Mouse (Mus musculus): Measurements from ENCODE around the gene Eif4a2. TPM values are rescaled to one million over a fixed set of nuclear protein-coding genes. Genes with fewer than 3 reads are reported as not detected.

Gene Eif4a2
- total RNA-seq, 2 experiments from 2014 or later = 884 to 895 TPM

GRCm38 (mm10) chr16:23127673-23128375 is 20.6 kb downstream of the Eif4a2 start, which contains the start of gene Rfc4:
Gene Rfc4 (minus strand): TSS chr16:23127737.
- intact Hi-C loops (cut with DNase I) = loop anchor here (1.0 kb wide), 1 partner anchor 21 kb away; the partner anchor contains the start of gene Eif4a2
- DNase-seq (ENCODE audit: low spot score in 2 of 2) = peak; percentile 94 to 95

- intact Hi-C loops (cut with DNase I) = loop anchor here (5.0 kb wide), 1 partner anchor 563 kb away; no protein-coding TSS in a partner anchor
These were observed 23.1 kb downstream of the Eif4a2 start for GRCm38 (mm10) chr16:23130303-23130702.

GRCm38 (mm10) chr16:23132336-23132735 is 25.1 kb downstream of the Eif4a2 start:
- no peak for DNase-seq (ENCODE audit: low spot score in 2 of 2)
- intact Hi-C loops (cut with DNase I) = loop anchor here (5.0 kb wide), 1 partner anchor 565 kb away; no protein-coding TSS in a partner anchor

More at GRCm38 (mm10) chr16:23130303-23130702, 23.1 kb downstream of the Eif4a2 start:
- DNase-seq (ENCODE audit: low spot score in 2 of 2) = no peak

- intact Hi-C loops (cut with DNase I) = loop anchor here (1.0 to 2.0 kb wide), 2 partner anchors 47 to 259 kb away; no protein-coding TSS in a partner anchor
- DNase-seq (ENCODE audit: low spot score in 2 of 2) = peak in 1 of 2 experiments; percentile 31
These were observed 28.3 kb downstream of the Eif4a2 start for GRCm38 (mm10) chr16:23135421-23136149.

- DNase-seq (ENCODE audit: low spot score in 2 of 2) = no peak
- intact Hi-C loops (cut with DNase I) = no loop called here
These were observed 29.2 kb downstream of the Eif4a2 start for GRCm38 (mm10) chr16:23136406-23136970.

- intact Hi-C loops (cut with DNase I) = no loop called here
- no peak for DNase-seq (ENCODE audit: low spot score in 2 of 2)
These were observed 33.7 kb downstream of the Eif4a2 start for GRCm38 (mm10) chr16:23140911-23141310.

- intact Hi-C loops (cut with DNase I) = no loop called here
- DNase-seq (ENCODE audit: low spot score in 2 of 2) = no peak
These were observed 37.1 kb downstream of the Eif4a2 start for GRCm38 (mm10) chr16:23144326-23144725.

- no peak for DNase-seq (ENCODE audit: low spot score in 2 of 2)
These were observed 38.0 kb downstream of the Eif4a2 start for GRCm38 (mm10) chr16:23145211-23145610.

GRCm38 (mm10) chr16:23146280-23146679 is 39.0 kb downstream of the Eif4a2 start, which contains the start of gene Adipoq:
Gene Adipoq (plus strand): TSS chr16:23146536.
- intact Hi-C loops (cut with DNase I) = no loop called here
- DNase-seq (ENCODE audit: low spot score in 2 of 2) = no peak

More at GRCm38 (mm10) chr16:23145211-23145610, 38.0 kb downstream of the Eif4a2 start:
- intact Hi-C loops (cut with DNase I) = no loop called here

GRCm38 (mm10) chr16:23148936-23149335 is 41.7 kb downstream of the Eif4a2 start:
- intact Hi-C loops (cut with DNase I) = no loop called here
- no peak for DNase-seq (ENCODE audit: low spot score in 2 of 2)

- intact Hi-C loops (cut with DNase I) = no loop called here
- no peak for DNase-seq (ENCODE audit: low spot score in 2 of 2)
These were observed 42.2 kb downstream of the Eif4a2 start for GRCm38 (mm10) chr16:23149396-23149795.

GRCm38 (mm10) chr16:23151423-23151822 is 44.2 kb downstream of the Eif4a2 start:
- DNase-seq (ENCODE audit: low spot score in 2 of 2) = peak; percentile 42 to 70
- intact Hi-C loops (cut with DNase I) = loop anchor here (1.0 to 5.0 kb wide), 3 partner anchors 73 to 801 kb away; partner anchors contain the start of gene St6gal1

- no peak for DNase-seq (ENCODE audit: low spot score in 2 of 2)
- intact Hi-C loops (cut with DNase I) = loop anchor here (5.0 kb wide), 1 partner anchor 798 kb away; no protein-coding TSS in a partner anchor
These were observed 47.0 kb downstream of the Eif4a2 start for GRCm38 (mm10) chr16:23154261-23154660.

- intact Hi-C loops (cut with DNase I) = no loop called here
- DNase-seq (ENCODE audit: low spot score in 2 of 2) = no peak
These were observed 49.8 kb downstream of the Eif4a2 start for GRCm38 (mm10) chr16:23157013-23157412.

- intact Hi-C loops (cut with DNase I) = no loop called here
- DNase-seq (ENCODE audit: low spot score in 2 of 2) = no peak
These were observed 51.0 kb downstream of the Eif4a2 start for GRCm38 (mm10) chr16:23158292-23158691.

- intact Hi-C loops (cut with DNase I) = no loop called here
- DNase-seq (ENCODE audit: low spot score in 2 of 2) = no peak
These were observed 51.7 kb downstream of the Eif4a2 start for GRCm38 (mm10) chr16:23158957-23159356.

- intact Hi-C loops (cut with DNase I) = loop anchor here (10.0 kb wide), 1 partner anchor 755 kb away; no protein-coding TSS in a partner anchor
- DNase-seq (ENCODE audit: low spot score in 2 of 2) = no peak
These were observed 52.5 kb downstream of the Eif4a2 start for GRCm38 (mm10) chr16:23159749-23160148.

- DNase-seq (ENCODE audit: low spot score in 2 of 2) = no peak
- intact Hi-C loops (cut with DNase I) = loop anchor here (10.0 kb wide), 1 partner anchor 753 kb away; no protein-coding TSS in a partner anchor
These were observed 54.9 kb downstream of the Eif4a2 start for GRCm38 (mm10) chr16:23162116-23162515.

Data from left cerebral cortex, postnatal 25 days (tissue).